Mouse (Mus musculus) heart, adult 18-20 months (tissue): ENCODE measurements around the gene Elmo3. TPM values are rescaled to one million over a fixed set of nuclear protein-coding genes. Genes with fewer than 3 reads are reported as not detected.

Experiments
- DNase-seq, 2 experiments: peaks; one replicate each; pipeline ENCODE4 v3.0.0; 2021 to 2022; ENCODE audit warnings: mixed read lengths in 1 of 2
- microRNA-seq, 2 experiments: library from miRNA; unstranded; fragments of <30 nt; microRNA quantifications; one replicate each; pipeline ENCODE4 v1.2.0; 2022
- total RNA-seq, 2 experiments: library from RNA; stranded (reverse); gene quantifications; 2 replicates each; pipeline ENCODE4 v1.2.3; 2021

The Elmo3 gene
- total RNA-seq, 2 experiments from 2014 or later: 0.60 to 1.6 TPM

GRCm38 (mm10) chr8:105354549-105354948 is 49.1 kb downstream of the Elmo3 start:
- DNase-seq: no peak

DNA sequence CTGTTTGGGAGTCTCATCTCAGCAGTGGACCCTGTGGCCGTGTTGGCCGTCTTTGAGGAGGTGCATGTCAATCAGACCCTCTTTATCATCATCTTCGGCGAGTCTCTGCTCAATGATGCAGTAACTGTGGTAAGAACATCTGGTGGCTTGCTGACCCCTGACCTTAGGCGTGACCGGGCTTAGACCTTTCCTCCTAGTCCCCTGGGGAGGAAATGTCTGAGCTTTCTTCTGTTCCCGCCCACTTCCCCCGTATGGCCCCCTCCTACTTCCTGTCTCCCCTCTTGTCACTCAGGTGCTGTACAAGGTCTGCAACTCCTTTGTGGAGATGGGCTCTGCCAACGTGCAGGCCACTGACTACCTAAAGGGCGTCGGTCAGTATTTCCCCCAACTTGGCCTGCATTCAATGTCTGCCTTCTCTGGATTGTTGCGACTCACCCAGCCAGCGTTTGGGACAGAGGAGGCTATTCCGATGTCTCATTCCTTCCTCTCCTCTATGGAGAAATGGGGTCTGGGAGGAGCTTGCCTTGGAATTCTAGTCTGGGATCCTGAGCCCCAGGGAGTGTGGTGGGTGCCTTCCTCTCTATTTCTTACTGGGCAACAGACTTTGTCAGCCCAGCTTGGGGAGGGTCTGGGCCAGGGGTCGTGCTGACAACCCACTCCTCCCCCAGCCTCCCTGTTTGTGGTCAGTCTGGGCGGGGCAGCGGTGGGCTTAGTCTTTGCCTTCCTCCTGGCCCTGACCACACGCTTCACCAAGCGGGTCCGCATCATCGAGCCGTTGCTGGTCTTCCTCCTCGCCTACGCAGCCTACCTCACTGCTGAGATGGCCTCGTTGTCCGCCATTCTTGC is 50.0 kb downstream of the Elmo3 start:
- peak; percentile 58 to 77 for DNase-seq

GRCm38 (mm10) chr8:105356681-105357080 is 51.3 kb downstream of the Elmo3 start:
- DNase-seq: no peak

- DNase-seq: no peak
These were observed 53.8 kb downstream of the Elmo3 start for GRCm38 (mm10) chr8:105359208-105359607.

GRCm38 (mm10) chr8:105359646-105360045 is 54.2 kb downstream of the Elmo3 start:
- DNase-seq: no peak

Small RNA genes within 50 kb of the gene (microRNA-seq; reads per million reads assigned to microRNA genes)
- gene Gm27320 (0 reads per million in 2 experiments), gene Mir328 (2,157 to 3,272 reads per million in 2 experiments)

Other genes with a start within 250 kb of the Elmo3 start
- gene Ces3b, start 221.8 kb upstream of the Elmo3 start, total RNA-seq: not detected
- not detected for gene Ces4a, start 173.8 kb upstream of the Elmo3 start, total RNA-seq
- gene Cbfb, start 134.9 kb upstream of the Elmo3 start, total RNA-seq: 10 to 100 TPM; 19.6 to 21.7 TPM
- 10 to 100 TPM; 18.1 to 19.4 TPM for gene D230025D16Rik, start 80.5 kb upstream of the Elmo3 start, total RNA-seq
- 1 to 10 TPM; 3.3 TPM for gene B3gnt9, start 50.4 kb upstream of the Elmo3 start, total RNA-seq
- 1 to 10 TPM; 4.9 to 5.8 TPM for gene Tradd, start 41.0 kb upstream of the Elmo3 start, total RNA-seq
- 1 to 10 TPM; 2.9 to 3.0 TPM for gene Fbxl8, start 41.0 kb upstream of the Elmo3 start, total RNA-seq
- gene Hsf4, start 35.8 kb upstream of the Elmo3 start, total RNA-seq: 1 to 10 TPM; 4.6 to 4.7 TPM
- gene Nol3, start 29.5 kb upstream of the Elmo3 start, total RNA-seq: 10 to 100 TPM; 22.1 to 25.7 TPM
- 1 to 10 TPM; 1.1 to 1.6 TPM for gene 4931428F04Rik, start 15.7 kb upstream of the Elmo3 start, total RNA-seq
- 1 to 10 TPM; 2.9 to 3.0 TPM for gene Exoc3l, start 9.5 kb upstream of the Elmo3 start, total RNA-seq
- 10 to 100 TPM; 21.6 TPM for gene E2f4, start 7.9 kb upstream of the Elmo3 start, total RNA-seq
- gene Lrrc29, start 20.7 kb downstream of the Elmo3 start, total RNA-seq: under 1 TPM; 0.59 to 0.60 TPM
- gene Tmem208, start 20.8 kb downstream of the Elmo3 start, total RNA-seq: 10 to 100 TPM; 24.3 to 26.6 TPM
- 1 to 10 TPM; 4.5 to 5.2 TPM for gene Fhod1, start 42.4 kb downstream of the Elmo3 start, total RNA-seq
- under 1 TPM; 0.37 to 0.39 TPM for gene Slc9a5, start 43.2 kb downstream of the Elmo3 start, total RNA-seq
- gene Plekhg4, start 67.7 kb downstream of the Elmo3 start, total RNA-seq: not detected
- gene Kctd19, start 107.9 kb downstream of the Elmo3 start, total RNA-seq: not detected
- under 1 TPM; 0.27 to 0.64 TPM for gene Lrrc36, start 108.0 kb downstream of the Elmo3 start, total RNA-seq
- 10 to 100 TPM; 38.0 to 41.4 TPM for gene Tppp3, start 165.9 kb downstream of the Elmo3 start, total RNA-seq
- 10 to 100 TPM; 12.5 to 14.2 TPM for gene Zdhhc1, start 191.3 kb downstream of the Elmo3 start, total RNA-seq
- gene Hsd11b2, start 213.2 kb downstream of the Elmo3 start, total RNA-seq: under 1 TPM; 0.21 to 0.22 TPM